ENCODE assay signal across 10 mouse cellular contexts in the genomic region with DNA sequence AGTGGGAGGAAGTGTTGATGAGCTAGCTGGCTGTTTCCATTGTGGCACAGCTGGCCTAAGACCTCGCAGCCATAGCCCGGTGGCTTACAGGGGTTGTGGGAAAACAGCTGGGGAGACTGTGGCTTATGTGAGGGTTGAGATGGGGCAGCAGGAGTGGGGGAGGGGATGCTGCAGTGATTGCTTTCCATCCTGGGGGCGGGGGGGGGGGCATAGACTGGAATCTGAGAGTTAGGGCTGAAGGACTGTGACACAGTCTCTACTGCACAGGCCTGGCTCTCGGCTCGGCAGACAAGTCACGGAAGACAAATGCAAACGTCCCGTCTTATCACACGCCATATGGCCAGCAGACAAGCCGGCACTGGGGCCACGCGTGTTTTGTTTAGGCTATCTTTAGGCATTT.
DNase-seq lines count a peak whose midpoint lies in the region; ATAC-seq and TF ChIP-seq lines count a peak whose summit lies in the region.
"Had no signal": no experiment of that assay in that cellular context is flagged by ENCODE, and none has a peak within 500 bp of the region (broad histone marks: within the 10 kb centered on the region; RNA-seq: fewer than 3 reads in every experiment).

No protein-coding gene starts in this region.

- H3K79me2 ChIP-seq in CH12.LX (replicated peaks; ENCODE audit: control insufficient read depth, extremely low read depth, insufficient read depth, poor library complexity, severe bottlenecking) = no peaks in the 10 kb centered on the region

- H3K4me2 ChIP-seq in kidney, embryonic 15.5 days = no peak overlapping the region
- H3K4me2 ChIP-seq in CH12.LX (ENCODE audit: insufficient read depth, low read depth, poor library complexity, severe bottlenecking) = no peak overlapping the region
- H3K4me2 ChIP-seq in limb, embryonic 12.5 days = peak overlapping the region; percentile 18; the same call in 1 of the 2 replicates

- no peak overlapping the region for H3K4me3 ChIP-seq in kidney, embryonic 15.5 days (replicated peaks)
- no peak overlapping the region for H3K4me3 ChIP-seq in CH12.LX (replicated peaks in 1 of 3; ENCODE audit: low read depth in 2 of 3, low read length in 2 of 3, poor library complexity in 1 of 3)
- no peak overlapping the region for H3K4me3 ChIP-seq in limb, embryonic 12.5 days (replicated peaks)

- no peak overlapping the region for H3K9ac ChIP-seq in kidney, embryonic 15.5 days
- no peak overlapping the region for H3K9ac ChIP-seq in CH12.LX (ENCODE audit: insufficient read depth, low read depth)
- no peak overlapping the region for H3K9ac ChIP-seq in limb, embryonic 12.5 days (replicated peaks)

- peak overlapping the region; percentile 69 for H3K27ac ChIP-seq in kidney, embryonic 15.5 days
- no peak overlapping the region for H3K27ac ChIP-seq in CH12.LX (ENCODE audit: insufficient read depth, low read depth)
- H3K27ac ChIP-seq in limb, embryonic 12.5 days = peak overlapping the region; percentile 32

- no peak for TF ChIP-seq EP300 in CH12.LX (IDR thresholded peaks at IDR 0.05; ENCODE audit: low read length)

- in situ Hi-C loops in CH12.LX (cut with MboI; ENCODE audit: low pct_ligation_motif_present, low pct_unique_long_range_greater_than_20kb, low sequenced_read_pairs) = no loop called here

- no peaks in the 10 kb centered on the region for H3K9me3 ChIP-seq in kidney, embryonic 15.5 days (replicated peaks)
- no peaks in the 10 kb centered on the region for H3K9me3 ChIP-seq in CH12.LX (replicated peaks; ENCODE audit: low read length)
- no peaks in the 10 kb centered on the region for H3K9me3 ChIP-seq in limb, embryonic 12.5 days

- TF ChIP-seq RAD21 in CH12.LX (IDR thresholded peaks at IDR 0.05; ENCODE audit: low read depth, low read length) = no peak

- no peak for DNase-seq in kidney, postnatal 36 days
- no peak for DNase-seq in CH12.LX (ENCODE audit: extremely low read depth)
- DNase-seq in embryo, embryonic 10 days (ENCODE audit: low spot score) = peak; percentile 48
- DNase-seq in c-Kit-positive CD71-positive TER-119-positive erythroid progenitor cells, embryonic 14.5 days (ENCODE audit: low spot score) = no peak
- DNase-seq in cerebellum, postnatal 4 days (ENCODE audit: low spot score in 2 of 2) = no peak
- DNase-seq: cerebellum, postnatal 25 days; gastrocnemius, postnatal 14 days; kidney, adult 9 months had no signal

- WGBS in kidney, embryonic 15.5 days = 28% methylated on average over 12 of the region's 12 CpGs
- 27% methylated on average over 12 of the region's 12 CpGs for WGBS in limb, embryonic 12.5 days

- no peaks in the 10 kb centered on the region for H3K27me3 ChIP-seq in kidney, embryonic 15.5 days
- no peaks in the 10 kb centered on the region for H3K27me3 ChIP-seq in CH12.LX (replicated peaks)
- H3K27me3 ChIP-seq in limb, embryonic 12.5 days = no peaks in the 10 kb centered on the region

- no peak for TF ChIP-seq POLR2A in CH12.LX (IDR thresholded peaks at IDR 0.05; ENCODE audit: low read depth, low read length)

- no peak for TF ChIP-seq CTCF in CH12.LX (conservative IDR thresholded peaks at IDR 0.05 in 1 of 2, IDR thresholded peaks at IDR 0.05 in 1 of 2; ENCODE audit: low read depth in 2 of 2, low read length in 2 of 2)

- H3K36me3 ChIP-seq in kidney, embryonic 15.5 days = peaks cover 36% of the 10 kb centered on the region; the same call in 1 of the 2 replicates
- no peaks in the 10 kb centered on the region for H3K36me3 ChIP-seq in CH12.LX (replicated peaks in 1 of 2; ENCODE audit: control insufficient read depth in 1 of 2, insufficient read depth in 1 of 2, low read length in 1 of 2)
- H3K36me3 ChIP-seq in limb, embryonic 12.5 days = peaks cover 14% of the 10 kb centered on the region; the same call in 1 of the 2 replicates

- ATAC-seq in kidney, embryonic 15.5 days (replicated peaks; ENCODE audit: low FRiP score) = peak; percentile 73; the same call in 1 of the 2 replicates
- peak; percentile 22; the same call in 1 of the 2 replicates for ATAC-seq in limb, embryonic 12.5 days (ENCODE audit: insufficient number of reproducible peaks, insufficient read depth, low FRiP score, low TSS enrichment, low read depth)

- H3K4me1 ChIP-seq in kidney, embryonic 15.5 days = peaks cover 31% of the 10 kb centered on the region
- peaks cover 0 to 9% of the 10 kb centered on the region in 2 experiments; a peak in 2 of 4 replicates for H3K4me1 ChIP-seq in CH12.LX (ENCODE audit: control insufficient read depth in 1 of 2, insufficient read depth in 2 of 2)
- peaks cover 22% of the 10 kb centered on the region for H3K4me1 ChIP-seq in limb, embryonic 12.5 days (replicated peaks)

- dilution Hi-C loops in CH12.LX (cut with MboI; ENCODE audit: extremely low pct_ligation_motif_present, extremely low pct_unique_long_range_greater_than_20kb, low sequenced_read_pairs) = no loop called here

TF ChIP-seq in CH12.LX, 34 proteins besides CTCF, POLR2A, EP300 and RAD21:
- TF ChIP-seq ZNF384 (IDR thresholded peaks at IDR 0.05; ENCODE audit: low read depth, low read length) = no peak
- TF ChIP-seq ZKSCAN1 (IDR thresholded peaks at IDR 0.05; ENCODE audit: borderline replicate concordance, low read depth, low read length) = no peak
- no peak for TF ChIP-seq RCOR1 (conservative IDR thresholded peaks at IDR 0.05; ENCODE audit: low read depth, low read length)
- TF ChIP-seq PAX5 (IDR thresholded peaks at IDR 0.05; ENCODE audit: low read length) = no peak
- no peak for TF ChIP-seq KAT2A (IDR thresholded peaks at IDR 0.05; ENCODE audit: insufficient replicate concordance, low read length)
- no peak for TF ChIP-seq NELFE (IDR thresholded peaks at IDR 0.05; ENCODE audit: low read depth, low read length)
- 0 out of 2 replicates have a peak, but pooled peaks have one; percentile 11 for TF ChIP-seq ETS1 (conservative IDR thresholded peaks at IDR 0.05; ENCODE audit: low read depth, low read length)
- no peak for TF ChIP-seq ELF1 (IDR thresholded peaks at IDR 0.05; ENCODE audit: low read depth, low read length)
